Mouse (Mus musculus) erythroblast, adult 5-6 weeks (primary cell): ENCODE results near the gene Rcor1. TPM values are rescaled to one million over a fixed set of nuclear protein-coding genes. Genes with fewer than 3 reads are reported as not detected.

Experiments used
- ATAC-seq: replicated peaks from 2 replicates; pipeline ENCODE4 v1.8.0; 2016; ENCODE audit warnings: moderate number of reproducible peaks, mild to moderate bottlenecking, moderate TSS enrichment, inconsistent platforms; ENCODE audit not compliant: poor library complexity, low FRiP score, severe bottlenecking
- total RNA-seq, 2 experiments: library from RNA; stranded (forward) in 1 of 2; stranded (reverse) in 1 of 2; fragments of 150-400 nt in 1 of 2; fragments of 200-764, 138-1000 nt in 1 of 2; gene quantifications; 2 replicates each; pipeline versions ENCODE4 v1.2.3 to v1.2.4; 2015 to 2017; ENCODE audit warnings: low replicate concordance in 2 of 2

Gene Rcor1
- 21.3 and 26.9 TPM in 2 replicates for total RNA-seq (2015; ENCODE audit: low replicate concordance)
- 9.8 and 18.0 TPM in 2 replicates for total RNA-seq (2017; ENCODE audit: low replicate concordance)

DNA sequence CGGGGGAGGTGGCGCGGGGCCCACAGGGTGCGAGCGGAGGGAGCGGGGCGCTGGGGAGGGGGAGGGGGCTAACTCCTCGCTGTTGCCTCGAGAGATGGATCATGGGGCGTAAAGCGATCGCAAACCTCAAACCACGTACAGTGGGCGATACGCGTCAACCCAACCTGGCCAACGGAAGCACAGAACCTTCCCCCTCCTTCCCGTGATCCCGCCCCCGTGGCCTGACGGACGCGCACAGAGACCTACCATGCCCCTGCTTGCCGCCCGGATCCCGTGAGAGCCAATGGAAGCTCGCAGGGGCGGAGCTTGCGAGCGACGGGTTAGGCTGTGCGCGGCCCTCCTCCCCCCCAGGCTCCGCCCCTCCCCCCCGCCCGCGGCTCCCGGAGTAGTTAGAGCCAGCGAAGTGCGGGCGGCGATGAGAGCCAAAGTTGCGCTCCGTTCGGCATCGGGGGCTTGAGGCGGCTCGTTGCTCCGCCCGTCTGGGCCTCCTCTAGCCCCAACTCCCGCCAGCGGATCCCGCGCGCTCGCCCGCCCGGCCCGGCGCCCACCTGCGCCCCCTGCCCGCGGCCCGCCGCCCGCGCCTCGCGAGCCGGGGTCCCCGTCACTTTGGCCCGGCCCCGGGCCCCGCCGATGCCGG is at the start of gene Rcor1:
TSS of gene Rcor1 (plus strand) at position 376 of the 637 bp plus-strand sequence.
- peak; percentile 93 for ATAC-seq

DNA sequence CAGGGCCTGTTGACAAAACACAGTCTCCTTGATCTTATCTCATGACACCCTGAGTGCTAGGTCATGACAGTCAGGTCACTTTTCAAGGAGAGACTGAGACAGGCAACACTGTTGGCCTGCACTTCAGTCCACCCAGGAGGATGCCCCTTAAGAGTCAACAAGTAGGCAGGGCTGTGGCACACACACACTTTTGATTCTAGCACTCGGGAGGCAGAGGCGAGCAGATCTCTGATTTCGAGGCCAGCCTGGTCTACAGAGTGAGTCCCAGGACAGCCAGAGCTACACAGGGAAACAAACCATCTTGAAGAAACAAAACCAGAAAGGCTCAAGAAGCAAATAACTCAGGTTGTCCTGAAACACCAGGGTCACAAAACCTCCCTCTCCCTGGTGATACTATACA is 49.7 kb upstream of the Rcor1 start:
- no peak for ATAC-seq

DNA sequence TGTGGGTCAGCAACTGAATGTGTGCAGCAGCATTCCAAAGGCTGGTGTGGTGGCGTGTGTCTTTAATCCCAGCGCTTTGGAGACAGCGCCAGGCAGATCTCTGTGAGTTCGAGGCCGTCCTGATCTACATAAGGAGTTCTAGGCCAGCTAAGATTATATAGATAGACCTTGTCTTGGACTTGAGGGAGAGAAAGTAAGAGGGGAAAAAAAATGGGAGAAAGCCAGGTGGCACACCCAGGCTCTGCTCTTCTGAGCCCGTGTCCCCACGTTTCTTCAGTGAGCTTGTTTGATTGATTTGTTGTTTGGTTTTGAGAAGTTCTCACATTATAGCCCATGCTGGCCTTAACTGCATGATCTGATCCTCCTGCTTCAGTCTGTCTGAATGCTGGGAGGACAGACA is 48.7 kb upstream of the Rcor1 start:
- no peak for ATAC-seq

DNA sequence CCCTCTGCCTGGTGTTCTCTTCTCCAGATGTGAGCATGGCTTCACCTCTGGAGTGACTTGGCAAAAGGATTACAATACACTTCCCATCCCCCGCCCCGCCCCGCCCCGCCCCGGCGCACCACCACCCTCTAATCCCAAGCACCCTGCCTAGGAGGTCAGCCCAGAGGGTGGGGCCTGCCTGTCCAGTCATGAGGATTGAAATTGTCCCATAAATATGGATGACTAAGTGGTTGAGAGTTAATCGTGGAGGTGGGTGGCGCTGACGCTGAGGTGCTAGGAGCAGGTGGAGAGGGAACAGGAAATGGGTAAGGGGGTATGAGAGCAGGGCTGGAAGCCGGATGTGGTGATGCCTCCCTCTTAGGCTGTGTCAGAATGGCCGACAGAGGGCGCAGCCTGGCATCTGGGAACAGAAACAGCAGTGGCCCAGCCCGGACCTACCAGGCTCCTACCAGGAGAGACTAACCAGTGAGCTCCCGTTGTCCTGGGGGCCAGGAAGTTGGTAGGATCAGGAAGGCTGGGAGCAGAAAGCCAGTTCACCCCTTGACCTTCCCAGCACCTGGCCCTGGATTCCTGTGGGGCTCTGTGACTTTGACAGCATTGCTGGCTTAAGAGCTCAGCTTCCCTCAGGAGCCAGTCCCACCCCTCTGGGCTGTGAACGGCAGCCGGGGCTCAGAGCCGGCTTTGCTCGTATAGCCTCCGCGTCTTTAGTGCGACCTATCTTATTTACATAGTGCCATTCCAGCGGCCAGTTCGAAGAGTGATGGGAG is 47.6 kb upstream of the Rcor1 start:
- peak; percentile 86 for ATAC-seq

DNA sequence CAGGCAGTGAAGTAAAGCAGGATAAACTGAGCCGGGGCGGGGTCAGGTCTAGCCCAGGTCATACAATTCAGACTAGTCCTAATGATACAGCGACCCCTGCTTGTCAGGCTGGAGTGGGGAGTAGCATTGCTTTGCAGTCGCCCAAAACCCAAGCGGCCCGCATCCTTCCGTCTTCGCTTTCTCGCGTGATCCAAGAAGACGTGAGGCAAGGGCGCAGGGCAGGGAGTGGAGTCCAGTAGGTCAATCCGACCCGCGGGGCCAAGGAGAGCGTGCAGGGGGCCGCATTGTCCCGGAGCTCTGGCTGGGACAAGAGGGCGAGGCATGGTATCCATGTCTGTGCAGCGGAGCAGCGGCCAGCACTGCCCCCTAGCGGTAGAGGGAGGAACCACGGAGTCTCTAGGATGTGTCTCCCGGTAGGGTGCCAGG is 47.0 kb upstream of the Rcor1 start:
- ATAC-seq: peak; percentile 90

DNA sequence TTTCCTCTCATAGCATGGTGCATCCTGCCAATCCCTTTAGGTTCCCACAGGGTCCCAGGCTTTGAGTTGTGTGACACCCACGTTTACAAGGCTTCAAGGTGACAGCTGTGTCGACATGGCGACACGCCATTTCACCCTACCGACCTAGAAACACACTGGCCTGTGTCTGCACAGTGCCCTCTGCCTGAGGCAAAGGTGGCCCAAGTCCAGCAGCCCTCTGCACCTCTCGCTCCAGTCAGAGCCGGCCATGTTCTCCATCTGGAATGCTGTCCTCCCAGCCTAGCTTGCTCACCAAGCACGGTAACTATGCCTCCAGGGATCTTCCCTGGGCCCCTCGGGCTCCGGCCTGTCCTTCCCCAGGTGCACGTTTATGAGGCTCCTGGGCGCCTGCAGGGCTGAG is 46.4 kb upstream of the Rcor1 start:
- no peak for ATAC-seq

DNA sequence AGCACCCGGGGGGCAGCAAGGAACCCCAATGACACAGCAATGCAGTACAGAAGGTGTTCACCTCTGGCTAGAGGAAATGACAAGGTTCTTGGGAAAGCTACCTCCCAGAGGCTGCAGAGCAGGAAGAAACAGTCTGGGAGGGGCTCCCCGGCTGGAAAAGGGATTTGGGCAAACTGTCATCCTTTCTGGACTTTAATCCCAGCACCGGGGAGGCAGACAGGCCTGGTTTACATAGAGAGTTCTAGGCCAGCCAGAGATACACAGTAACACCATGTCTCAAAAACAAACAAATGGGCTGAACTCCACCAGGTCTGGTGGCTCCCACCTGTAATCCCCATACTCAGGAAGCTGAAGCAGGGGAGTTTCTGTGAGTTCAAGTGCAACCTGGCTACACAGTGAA is 45.9 kb upstream of the Rcor1 start:
- ATAC-seq: no peak

DNA sequence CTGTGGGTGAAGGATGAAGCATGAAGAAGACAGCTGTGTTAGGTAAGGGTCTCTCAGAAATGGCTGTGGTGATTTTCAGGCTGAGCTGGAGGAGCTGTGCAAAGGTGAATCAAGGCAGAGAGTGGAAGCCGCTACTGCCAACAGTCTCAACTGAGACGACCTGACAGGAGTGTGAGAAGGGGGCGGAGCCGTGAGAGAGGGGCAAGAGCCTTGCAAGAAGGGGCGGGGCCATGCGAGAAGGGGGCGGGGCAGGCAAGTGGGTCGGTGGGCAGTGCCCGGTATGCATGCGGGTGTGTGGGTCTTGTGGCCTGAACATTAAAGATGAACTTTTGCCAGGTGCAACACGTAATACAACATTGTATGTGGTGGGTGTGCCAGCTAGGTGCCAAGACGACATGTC is 44.5 kb upstream of the Rcor1 start:
- ATAC-seq: no peak

DNA sequence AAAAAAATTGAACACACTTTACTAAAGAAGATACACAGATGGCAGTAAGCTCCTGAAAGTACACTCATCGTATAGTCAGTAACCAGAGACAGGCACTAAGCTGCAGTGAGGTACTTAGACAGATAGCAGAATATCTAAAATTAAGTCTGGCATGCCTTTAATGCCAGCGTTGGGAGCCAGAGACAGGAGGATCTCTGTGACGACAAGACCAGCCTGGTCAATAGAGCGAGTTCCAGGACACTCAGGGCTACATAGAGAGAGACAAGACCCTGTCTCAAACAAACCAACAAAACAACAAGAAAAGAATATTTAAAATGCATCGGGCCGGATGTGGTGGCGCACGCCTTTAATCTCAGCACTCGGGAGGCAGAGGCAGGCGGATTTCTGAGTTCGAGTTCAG is 41.1 kb upstream of the Rcor1 start:
- ATAC-seq: no peak

DNA sequence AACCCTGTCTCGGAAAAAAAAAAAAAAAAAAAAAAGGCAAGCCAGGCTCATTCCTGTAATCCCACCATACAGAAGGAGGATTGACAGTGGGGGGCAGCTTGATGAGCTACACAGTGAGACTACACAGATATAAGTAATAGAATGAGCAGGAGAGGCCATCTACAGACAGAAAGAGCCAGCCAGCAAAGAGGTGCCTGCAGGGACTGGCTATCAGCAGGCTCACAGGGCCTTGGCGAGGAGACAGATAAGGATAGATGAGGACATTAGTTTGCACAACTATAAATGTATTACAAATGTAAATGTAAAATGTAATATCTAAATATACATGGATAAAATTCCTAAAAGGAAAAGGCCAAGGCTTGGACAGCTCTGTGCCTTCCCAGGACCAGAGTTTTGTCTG is 39.3 kb upstream of the Rcor1 start:
- ATAC-seq: peak; percentile 57

DNA sequence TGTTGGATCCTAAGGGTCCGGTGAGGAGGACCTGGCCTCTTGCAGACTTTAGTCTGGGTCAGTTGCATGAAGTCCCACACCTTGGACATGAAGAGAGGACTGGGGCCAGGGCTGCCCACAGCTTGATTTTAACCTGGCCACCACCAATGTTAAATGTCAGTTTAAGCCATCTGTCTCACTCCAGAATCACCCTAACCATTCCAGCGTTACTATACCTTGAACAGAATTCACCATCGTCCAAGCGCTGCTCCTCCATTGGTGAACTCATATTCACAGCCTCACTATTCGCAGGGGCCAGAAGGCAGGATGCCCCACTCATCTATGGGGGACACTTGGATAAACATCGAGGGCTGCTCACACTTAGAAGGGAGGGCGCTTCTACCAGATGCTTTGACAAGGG is 38.2 kb upstream of the Rcor1 start:
- no peak for ATAC-seq

DNA sequence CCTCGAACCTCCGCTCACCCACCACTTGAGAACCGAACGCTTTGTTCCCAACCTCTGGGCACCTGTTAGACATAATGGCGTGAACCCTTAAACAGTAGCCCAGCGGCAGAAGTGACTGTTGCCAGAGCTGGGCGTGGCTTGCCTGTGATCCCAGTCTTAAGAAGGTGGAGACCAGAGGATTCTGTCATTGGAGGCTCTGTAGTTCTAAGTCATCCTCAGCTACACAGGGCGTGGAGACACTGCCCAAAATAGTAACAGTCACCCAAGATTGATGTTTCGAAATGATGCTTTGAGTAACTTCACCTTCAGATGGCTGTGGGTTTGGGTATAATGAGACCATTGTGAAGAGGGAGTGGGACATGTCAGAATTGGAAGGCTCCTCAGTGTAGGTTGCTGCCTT is 35.0 kb upstream of the Rcor1 start:
- ATAC-seq: 0 out of 2 replicates have a peak, but pooled peaks have one; percentile 36

DNA sequence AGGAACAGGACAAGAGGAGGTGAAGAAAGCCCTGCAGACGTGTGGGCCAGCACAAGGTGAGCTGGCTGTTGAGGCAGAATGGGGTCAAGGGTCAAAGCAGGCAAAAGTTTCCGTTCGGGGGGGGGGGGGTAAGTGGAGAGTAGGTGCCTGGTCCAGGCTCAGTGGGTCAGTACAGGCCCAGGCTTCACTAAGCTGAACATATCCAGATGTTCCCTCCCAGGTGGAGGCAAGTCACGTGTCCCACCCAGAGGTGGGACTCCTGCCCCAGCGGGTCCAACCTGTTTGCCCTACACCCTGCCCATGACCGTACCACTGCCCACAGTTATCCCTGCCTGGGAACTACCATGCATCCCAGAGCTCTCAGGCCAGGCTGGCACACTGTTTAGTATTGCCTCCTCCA is 33.3 kb upstream of the Rcor1 start:
- no peak for ATAC-seq

DNA sequence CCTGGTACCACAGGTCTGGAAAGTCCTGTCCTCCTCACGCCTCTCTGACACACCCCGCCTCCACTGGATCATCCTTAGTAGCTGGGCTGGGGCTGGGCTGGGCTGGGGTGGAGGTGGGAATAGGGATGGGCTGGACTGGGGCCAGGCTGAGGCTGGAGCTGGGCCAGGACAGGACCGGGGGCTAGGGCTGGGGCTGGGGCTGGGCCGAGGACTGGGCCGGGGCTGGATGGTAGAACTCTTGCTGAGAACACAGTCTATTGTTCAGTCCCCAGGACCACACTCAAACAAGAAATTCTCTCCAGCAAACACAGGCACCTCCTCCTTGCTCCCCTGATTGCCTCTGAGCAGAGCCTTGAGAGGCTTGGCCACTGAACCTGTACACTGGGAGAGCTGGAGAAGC is 32.8 kb upstream of the Rcor1 start:
- ATAC-seq: no peak

DNA sequence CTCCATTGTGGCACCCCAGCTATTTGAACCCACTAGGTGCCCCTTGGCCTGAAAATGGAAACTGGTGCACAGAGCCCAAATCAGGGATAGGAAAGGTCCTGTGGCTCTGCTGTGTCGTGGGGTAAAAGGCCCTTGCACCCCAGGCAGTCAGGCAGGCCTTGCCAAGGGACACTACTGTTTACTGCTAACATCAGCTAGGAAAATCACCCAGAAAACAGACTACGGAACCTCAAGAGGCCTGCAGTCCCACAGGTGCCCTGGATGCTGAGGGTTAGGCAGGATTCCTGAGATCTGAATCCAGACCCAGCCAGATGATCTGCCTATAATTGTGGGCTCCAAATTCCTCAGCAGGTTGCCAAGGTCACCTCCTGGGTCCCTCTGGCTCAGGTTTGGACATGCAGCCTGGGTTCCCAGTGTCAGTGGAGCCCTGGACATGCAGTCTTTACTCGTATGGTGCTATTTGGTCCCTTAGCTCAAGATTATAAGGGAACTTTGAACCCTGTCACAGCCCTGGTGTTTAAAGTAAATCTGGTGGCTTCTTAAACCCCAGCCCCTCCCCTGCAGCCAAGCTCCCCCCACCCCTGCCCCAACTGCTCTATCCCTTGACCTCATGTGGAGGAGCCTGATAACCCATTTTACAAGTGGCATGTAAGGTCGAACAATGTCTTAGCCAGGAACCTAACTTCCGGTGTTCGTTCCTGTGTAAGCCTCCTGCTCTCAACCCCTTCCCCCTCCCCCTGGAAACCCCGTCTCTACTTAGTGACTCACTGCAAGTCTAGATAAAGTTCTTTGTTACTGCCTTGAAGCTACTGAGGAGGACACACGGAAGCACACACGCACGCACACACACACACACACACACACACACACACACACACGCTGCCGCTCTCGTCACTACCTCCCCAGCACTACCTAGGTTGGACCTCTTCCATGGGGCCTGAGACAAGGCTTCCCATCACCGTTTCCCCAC is 31.7 kb upstream of the Rcor1 start:
- no peak for ATAC-seq

DNA sequence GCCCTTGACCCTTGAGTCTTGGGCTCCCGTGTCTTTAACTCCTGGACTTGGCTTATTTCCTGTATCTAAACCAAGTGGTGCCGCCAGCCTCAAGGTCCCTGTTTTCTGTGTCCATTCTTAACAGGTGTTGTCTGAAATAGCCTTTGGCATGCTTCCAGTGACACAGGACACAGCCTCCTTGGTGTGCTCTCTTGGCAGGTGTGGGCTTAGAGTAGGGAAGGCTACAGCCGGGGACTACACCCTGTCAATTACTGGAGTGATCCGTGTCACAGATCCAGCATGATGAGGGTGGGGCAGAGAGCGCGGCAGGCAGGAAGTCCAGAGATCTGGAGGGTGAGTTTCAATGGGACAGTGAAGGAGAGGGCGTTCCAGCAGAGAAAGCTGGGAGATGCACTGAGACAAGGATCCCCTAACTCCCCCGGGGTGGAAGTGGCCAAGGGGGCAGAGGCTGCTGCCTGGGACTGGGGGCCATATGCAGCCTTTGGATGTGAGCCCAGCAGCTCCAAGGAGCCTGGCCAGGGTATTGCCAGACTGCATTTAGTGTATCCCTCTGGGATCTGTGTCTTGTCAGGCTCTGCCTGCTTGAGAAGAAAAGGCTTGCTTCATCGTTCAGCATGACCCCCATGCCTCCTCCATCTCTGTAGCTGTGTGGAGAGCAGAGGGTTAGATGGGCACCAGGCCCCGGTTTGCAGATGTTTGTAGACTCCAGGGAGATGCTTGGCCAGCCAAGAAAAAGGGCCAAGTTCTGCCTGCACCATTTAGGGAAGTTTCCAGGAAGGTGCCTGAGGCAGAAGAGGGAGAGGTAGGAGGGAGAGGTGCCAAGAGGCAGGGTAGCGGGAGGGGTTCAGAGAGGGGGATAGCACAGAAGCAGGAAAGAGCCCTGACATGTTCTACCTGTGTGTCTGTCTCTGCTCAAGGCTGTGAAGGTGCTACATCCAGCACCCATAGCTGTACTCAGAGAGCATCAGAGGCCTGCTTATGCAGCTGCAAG is 30.4 kb upstream of the Rcor1 start:
- ATAC-seq: no peak

DNA sequence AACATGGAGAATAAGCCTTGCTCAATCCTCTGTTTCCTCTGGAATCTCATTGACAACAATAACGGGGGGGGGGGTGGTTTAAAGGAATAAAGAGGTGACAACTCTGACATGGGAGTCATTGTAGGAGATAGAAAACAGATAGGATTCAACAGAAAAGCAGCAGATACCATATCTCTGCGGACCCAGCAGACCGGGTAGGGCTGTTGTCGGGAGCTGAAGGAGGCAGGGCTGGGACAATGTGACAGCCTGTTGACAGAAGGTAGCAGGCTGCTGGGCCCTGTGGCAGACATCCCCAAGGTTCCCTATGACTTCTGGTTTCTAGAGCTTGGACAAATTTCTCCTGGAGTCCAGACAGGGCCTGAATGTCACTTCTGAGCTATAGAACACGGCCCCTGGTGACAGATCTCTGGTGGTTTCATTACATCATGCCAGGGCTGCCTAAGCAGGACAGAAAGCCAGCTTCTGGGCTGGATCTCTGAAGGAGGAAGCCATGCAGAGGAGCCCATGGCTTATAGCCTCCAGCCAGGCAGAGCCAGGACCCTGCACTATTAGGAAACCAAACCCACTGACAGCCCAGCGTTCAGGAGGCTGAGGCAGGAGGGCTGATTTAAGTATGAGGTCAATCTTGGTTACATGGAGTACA is 29.4 kb upstream of the Rcor1 start:
- ATAC-seq: no peak

DNA sequence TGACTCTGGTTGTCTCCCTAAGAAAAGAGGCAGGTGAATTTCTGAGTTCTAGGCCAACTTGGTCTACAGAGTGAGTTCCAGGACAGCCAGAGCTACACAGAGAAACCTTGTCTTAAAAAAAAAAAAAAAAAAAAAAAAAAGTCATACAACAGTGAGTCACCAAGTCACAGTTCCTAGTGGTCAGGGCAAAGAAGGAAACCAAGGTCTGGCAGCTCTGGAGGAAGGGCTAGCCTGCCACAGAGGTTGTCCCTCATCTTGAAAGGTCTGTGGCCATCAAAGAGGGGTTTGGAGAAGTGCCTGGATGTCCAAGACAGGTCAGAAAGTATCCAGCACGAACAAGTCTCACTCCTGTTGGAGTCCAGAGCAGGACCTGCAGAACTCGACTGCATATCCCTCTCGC is 22.3 kb upstream of the Rcor1 start:
- no peak for ATAC-seq

DNA sequence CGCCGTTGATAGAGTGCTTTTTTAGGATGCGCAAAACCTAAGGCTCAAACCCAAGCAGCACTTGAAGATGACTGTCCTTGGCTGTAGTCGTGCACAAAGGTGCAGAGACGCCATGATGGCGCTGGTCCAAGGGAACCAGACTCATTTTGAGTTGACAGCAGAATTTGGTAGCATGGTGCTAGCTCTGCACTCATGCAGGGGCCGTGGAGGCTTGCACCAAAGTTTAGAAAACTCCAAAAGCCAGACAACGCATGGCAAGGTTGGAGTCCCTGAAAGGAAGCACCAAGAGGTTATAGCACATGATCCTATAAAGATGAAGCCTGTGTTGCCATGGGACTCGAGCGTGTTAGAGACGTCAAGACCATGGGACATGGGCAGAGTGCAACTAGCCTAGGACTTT is 21.1 kb upstream of the Rcor1 start:
- no peak for ATAC-seq
